Mouse (Mus musculus) adrenal gland, adult 18-20 months (tissue): ENCODE measurements around the gene Runx1. TPM values are rescaled to one million over a fixed set of nuclear protein-coding genes. Genes with fewer than 3 reads are reported as not detected.

Experiments used
- DNase-seq, 2 experiments: peaks; one replicate each; pipeline ENCODE4 v3.0.0; 2021 to 2022; ENCODE audit warnings: low spot score in 2 of 2
- total RNA-seq, 2 experiments: library from RNA; stranded (reverse); gene quantifications; 1 replicate in 1 of 2; 2 replicates in 1 of 2; pipeline ENCODE4 v1.2.3; 2021

Gene Runx1
- total RNA-seq, 2 experiments from 2014 or later = 3.5 to 4.5 TPM

DNA sequence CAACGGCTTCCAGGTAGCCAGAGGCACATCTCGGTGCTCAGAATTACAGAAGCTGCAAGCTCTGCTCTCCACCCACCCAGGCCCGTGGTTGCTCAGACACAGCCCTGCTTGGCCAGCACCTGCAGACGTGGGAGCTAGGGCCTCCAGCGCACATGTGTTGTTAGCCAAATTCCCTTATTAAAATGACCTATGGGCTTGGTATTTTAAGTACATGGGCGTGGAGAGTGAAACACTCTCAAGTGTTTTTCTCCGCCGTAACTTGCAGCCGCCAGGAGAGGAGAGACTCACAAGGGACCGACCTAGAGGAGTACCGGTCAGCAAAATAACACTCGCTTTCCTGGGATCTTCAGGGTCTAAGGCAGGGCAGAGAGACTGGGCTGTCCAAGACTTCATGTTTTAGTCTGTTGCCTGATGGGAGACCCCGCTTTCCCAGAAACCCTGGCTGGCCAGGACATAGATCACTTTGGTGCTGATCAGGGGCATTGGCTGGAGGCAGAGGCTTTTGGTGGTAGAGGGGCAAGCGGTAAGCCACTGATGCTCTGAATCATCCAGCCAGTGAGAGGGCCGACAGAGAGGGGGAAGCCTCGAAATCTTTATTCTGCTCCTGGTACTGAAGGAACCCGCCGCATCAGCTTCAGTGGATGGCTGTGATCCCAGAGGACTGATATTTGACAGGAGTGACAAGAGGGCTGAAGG lies 151.7 kb downstream of the Runx1 start:
- no peak for DNase-seq

DNA sequence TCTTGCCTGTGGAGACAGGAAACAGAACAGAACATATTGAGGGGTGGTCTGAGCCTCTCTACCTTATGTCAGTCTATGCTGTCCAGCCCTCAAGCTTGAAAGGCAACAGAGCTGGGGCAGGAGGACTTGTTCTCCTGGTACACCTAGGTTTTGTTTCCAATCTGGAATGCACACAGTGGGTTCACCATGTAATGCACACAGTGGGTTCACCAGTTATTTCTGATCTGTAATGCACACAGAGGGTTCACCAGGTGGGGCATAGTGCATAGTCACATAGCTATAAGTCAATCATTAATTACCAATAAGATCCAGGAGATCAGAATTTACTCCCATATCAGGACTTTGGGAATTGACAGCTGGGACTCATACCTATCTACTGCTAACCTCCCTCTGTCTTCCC lies 157.1 kb downstream of the Runx1 start:
- no peak for DNase-seq

DNA sequence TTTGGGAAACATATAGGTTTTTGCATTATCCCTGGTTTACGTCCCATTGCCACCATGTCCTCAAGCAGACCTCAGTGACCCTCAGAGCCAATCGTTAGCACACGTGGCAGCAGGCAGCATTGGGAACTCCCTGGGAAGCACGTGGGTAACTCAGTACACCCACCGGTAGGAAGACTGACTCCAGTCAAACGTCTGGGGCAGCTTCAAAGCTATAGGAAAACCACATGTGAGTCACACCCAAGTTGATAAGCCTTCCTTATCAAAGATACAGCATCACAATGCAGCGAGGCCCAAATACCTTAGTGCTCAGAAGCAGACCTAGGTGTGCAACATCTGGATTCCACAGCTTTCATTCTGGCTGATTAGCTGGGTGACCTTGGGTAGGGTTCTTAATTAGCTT lies 164.2 kb downstream of the Runx1 start:
- no peak for DNase-seq

DNA sequence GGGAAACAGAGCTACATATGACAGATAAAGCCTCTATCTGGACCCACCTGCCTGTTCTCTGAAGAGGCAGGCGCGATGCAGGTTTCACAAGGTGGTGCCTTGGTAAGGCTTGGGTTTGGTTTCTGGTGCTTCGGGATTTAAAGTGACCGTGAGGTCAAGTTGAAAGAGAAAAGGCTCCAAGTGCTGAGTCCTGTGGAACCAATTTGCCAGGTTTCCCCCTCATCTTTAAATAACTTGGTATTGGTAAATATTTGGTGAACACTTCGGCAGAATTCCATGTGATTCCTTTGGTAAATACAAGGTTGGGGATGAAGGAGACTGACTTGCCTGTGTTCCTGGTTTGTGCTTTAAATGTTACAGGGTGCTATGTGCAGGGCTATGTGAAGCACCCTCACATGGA lies 169.2 kb downstream of the Runx1 start:
- DNase-seq = no peak

DNA sequence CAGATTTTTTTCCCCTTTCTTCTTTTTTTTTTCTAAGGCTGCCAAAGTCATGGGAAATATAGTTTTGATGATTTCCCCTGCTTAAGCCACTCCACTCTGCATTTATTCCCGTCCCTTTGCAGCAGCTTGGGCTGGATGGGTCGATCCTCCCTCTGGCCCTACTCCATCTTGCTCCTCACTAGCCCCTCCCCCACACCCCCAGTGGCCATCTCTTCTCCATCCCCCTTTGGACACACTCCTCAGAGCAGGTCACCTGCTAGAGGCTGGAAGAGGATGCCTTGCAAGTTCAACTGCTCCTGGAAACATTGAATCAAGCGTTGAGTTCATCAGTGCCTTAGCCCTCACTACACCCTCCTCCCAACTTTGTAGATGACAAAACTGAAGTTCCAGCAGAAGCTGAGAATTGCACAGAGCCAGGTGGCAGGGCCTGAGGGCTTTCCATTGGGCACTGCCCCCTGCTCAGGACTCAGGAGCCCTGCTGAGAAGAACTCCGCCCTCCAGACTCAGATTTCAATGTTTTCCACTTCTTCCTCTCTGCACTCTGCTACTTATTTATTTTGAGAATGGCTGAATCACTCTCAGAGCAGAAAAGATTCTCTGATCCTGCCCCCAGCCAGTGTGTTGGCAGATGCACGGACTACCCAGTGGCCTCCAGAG lies 171.5 kb downstream of the Runx1 start:
- DNase-seq = no peak

DNA sequence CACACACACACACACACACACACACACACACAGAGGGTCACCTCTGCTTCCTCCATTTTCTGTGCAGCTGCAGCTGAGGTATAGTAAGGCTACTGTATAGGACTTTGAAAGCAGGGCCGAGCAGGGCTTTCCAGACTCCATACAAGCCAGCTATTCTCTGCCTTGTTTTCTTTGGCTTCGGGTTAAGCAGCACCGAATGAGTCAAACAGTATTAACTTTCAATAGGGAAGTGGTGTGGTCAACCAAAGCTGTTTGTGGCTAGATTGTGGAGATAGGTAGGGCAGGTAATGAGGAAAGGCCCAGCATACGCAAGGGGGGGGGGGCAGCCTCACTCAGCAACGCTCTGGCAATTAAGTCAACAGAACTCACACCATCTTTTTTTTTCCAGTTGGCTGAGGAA lies 172.1 kb downstream of the Runx1 start:
- DNase-seq = no peak

DNA sequence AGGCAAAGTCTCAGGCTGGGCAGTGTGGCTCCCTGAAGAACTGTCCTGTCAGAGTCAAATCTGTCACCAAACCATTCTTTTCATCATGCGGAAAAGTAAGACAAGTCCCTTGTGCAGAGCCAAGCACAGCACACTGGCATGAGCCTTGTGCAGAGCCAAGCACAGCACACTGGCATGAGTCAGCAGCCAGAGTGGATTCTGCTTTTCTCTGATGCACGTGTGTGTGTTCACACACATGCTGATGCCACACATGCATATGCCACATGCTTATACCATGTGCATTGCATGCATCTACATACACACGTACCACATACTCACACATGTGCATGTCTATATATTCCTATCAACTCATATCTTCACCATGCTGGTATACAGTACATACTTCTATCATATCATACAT lies 174.7 kb downstream of the Runx1 start:
- no peak for DNase-seq

DNA sequence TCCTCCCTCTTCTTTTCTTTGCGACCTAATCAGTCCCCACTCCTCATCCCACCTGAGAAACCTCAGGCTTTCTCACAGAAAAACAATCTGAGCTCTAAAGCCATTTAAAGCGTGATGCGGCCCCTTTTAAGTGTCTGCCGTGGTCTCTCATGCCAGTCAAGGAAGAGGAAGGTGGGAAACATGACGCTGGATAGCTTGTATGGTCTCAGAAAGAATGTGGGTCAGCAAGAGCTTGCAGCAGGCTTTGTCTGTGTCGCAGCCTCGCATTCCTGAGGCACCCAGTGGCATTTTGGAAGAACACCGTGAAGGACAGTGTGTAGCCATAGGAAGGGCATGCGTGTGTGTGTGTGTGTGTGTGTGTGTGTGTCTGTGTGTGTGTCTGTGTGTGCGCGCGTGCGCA lies 179.8 kb downstream of the Runx1 start:
- DNase-seq = no peak

DNA sequence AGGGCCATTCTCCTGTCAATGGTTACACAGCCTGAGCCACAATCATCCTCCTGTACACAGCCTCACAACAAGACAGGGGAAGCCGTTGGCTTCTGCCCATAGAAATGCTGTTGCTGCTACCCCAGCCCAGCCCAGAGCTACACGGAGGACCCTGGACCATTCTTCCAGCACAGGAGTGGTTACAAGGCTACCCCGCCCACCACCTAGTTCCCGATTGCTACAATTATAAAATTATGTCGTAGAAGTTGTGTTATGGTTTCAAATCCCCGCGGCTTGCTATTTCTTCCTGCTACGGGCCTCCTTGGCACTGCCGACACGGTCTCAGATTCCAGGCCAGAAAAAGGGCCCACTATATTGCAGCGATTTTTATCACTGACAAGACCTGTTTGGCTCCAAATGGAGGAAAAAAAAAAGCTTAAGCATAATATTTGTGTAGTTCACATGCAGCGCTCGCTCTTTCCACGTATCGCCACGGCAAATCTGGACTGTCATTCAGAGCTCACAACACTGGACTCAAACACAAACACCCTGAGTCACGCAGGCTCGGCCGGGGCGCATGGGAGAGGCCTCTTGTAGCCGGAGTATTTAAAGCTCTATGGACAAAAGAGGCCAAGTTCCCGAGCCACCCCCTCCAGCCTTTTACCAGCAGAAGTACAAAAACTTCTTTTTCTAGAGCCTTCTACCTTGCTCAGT lies 180.4 kb downstream of the Runx1 start:
- no peak for DNase-seq

DNA sequence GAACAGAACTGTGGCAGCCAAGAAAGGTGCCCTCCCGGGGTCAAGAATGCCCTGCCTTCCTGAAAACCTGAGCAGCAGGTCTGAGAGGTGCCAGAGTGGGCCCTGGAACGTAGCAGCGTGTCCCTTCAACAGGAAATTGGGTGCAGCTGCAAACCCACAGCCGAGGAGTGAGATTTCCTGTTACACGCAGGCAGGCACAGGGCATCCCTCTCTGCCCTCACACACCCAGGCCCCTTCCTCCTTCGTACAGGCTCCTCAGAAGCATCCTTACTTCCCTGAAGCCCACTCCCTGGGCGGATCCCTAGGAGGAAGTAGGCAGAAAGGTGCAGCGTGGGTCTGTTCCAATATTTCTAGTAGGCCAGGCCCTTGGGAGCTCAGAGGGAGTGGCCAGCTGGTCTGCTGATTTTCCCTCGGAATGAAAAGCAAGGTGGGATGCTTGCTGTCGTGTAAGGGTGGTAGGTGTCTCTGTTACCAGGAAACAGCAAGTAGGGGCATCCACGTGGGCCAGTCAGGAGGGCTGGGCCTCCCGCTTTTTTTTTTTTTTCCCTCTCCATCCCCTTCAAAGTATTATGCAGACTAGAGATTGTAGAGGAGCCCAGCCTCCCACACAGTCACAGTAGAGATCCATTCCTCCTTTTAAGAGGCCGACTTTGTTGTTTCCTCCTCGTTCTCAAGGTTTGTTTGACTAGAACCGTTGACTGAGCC lies 181.1 kb downstream of the Runx1 start:
- DNase-seq = no peak

DNA sequence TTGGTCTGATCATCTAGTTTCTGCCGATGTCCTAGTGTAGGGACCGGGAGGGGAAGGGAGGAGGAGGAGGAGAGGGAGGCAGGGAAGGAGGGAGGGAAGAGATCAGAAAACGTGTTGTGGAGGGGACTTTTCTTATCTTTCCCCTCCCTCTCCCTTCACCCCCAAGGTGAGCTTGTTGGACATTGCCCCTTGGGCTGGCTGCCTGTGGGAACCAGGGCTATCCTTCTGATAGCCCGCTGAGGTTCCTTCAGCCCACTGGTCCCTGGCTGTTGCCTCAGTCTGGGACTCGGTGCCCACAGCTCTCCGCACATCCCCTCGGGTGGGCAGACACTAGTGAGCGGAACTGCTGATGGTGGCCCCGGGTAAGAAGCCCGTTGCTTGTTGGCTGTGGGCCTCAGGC lies 181.6 kb downstream of the Runx1 start:
- no peak for DNase-seq

DNA sequence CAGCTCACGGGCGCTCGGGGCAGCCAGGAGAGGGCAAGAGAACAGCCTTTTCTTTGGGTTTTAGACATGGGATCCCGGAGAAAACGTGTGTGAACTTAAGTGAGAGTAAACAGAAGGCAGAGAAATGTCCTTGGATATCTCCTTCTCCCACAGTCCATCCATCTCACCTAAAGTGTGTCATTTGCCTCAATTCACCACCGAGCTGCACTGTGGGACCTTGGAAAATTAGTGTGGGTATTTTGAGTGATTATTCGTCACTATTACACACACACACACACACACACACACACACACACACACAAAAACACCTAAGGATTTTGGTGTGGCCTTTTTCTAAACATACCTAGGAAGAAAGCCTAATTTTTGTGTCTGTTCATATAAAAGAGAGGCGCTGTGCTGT lies 183.7 kb downstream of the Runx1 start:
- DNase-seq = no peak

DNA sequence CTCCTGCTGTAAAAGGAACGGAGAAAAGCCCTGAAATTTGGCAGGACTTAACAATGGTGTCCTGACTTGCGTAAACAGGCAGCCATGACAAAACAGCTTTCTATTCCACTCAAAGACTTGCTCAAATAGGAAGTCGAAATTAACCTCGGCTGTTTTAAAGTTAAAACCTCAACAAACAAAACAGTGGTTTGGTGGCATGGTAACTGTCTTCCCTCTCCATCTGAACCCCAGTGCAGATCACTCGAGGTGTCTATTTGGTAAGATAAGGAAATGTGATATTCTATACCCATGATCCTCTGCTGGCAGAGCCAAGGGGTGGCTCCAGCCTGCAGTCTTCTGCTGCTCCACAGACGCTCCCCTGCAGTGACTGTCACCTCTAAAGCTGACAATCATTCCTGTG lies 184.9 kb downstream of the Runx1 start:
- no peak for DNase-seq

DNA sequence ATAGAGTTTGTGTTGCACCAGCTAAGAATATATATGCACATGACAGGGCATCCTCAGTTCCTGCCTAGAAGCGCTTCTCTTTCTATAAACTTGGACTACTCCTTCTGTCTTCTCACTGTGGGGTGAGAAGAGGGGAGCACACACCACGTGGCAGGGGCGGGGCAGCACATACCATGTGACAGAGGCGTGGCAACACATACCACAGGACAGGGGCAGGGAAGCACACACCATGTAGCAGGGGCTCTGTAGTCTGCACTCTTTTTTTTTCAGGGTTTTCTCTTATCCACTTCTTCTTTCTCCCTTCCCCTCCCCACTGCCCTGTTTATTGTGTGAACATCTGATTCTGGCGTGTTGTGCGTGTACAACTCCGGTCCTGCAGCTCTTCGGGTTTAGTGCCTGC lies 186.9 kb downstream of the Runx1 start:
- no peak for DNase-seq

DNA sequence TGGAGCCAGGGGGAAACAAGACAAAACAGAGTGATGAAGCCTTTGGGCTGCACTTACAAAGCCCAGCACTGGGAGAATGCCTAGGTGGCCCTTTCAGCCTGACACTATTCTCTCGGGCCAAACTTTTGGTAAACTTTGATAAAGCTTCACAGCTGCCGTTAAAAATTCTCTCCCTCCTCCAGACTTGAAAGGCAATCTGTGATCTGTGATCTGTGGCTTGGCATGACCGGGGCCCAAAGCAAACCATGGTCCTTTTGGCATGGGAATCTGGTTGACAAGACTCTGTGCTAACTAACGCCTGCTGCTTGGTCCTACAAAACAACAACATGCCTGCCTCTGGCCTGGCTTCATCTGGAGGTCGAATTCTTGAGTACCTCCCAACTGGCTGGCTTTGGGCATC lies 188.9 kb downstream of the Runx1 start:
- DNase-seq = no peak

DNA sequence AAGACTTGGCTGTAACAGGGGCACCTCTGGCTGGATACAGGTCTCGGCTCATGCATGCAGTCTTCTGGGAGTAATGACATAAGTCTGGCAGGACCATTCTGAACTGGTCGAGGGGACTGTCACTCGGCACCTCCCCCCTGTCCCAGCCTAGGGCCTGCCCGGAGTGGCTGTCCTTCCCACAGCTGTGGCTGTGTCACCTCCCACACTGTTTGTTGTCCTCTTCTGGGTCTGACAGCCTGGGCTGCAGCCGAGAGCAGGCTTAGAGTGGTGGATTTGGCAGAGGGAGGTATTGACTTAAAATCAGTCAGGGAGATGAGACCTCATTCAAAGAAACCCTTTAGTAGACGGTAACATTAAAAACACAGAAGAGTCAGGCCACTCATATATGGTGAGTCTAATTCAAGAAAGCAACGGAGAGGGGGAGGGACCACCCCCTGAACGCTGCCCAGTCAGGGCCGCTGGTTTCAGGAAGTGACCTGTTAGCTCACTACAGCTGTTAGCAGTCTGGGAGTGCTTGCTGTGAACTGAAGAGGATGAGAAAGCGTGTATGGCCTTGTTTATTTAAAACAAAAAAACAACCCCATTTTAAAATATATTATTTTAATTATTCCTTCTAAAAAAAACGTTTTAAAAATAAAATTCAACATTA lies 193.7 kb downstream of the Runx1 start:
- DNase-seq = no peak

DNA sequence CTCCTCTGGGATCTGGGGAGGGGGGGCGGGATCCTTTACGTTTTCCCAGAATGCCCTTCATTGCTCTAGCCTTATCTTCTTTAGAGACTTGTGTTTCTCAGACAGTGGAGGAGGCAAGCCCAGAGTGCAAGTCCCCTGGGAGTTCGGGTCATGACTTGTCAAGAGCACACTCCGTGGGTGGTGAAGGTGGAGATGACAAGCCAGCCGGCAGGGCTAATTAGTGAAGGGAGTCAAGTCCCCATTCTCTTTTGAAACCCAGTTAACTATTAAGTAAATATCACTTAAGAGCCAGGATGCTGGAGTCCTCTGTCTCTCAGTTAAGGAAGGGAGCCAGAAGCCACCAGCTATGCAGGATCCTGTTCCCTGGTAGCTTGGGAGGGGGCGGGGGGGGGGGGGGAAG lies 194.3 kb downstream of the Runx1 start:
- no peak for DNase-seq

DNA sequence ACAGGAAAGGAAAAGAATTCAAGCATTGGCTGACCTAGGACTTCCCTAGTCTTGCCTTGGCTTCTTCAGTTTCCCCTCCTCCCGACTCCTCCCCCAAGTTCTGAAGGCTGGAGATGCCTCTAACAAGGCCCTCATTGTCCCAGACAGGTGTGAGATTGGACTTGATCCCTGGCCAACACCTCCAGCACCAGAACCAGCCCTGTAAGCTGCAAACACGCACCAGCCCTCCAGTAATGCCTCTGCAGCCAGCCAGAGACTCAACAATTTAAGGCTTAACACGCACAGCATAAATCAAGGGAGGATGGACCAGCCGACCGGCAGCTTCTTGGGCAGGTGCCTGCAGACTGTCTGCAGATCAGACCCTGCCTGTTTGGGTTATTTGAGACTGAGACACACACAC lies 195.0 kb downstream of the Runx1 start:
- DNase-seq = no peak

DNA sequence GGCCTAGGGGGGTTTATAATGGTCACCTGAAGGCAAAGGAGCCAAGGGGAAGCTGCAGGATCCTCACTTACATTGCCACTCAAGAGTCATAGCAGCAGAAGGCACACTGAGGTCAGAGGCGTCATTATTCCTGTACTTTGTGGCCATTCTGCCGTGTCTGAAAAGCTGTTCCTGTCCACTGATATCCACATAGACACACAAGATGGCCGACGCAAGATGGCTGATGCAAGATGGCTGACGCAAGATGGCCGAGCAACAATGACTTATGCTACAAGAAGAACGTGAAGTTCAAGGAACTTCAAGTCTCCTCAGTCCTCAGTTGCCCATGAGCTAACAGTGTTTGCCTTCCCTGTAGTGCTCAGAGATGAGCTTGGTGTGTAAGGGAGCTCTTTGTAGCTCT lies 196.1 kb downstream of the Runx1 start:
- no peak for DNase-seq

DNA sequence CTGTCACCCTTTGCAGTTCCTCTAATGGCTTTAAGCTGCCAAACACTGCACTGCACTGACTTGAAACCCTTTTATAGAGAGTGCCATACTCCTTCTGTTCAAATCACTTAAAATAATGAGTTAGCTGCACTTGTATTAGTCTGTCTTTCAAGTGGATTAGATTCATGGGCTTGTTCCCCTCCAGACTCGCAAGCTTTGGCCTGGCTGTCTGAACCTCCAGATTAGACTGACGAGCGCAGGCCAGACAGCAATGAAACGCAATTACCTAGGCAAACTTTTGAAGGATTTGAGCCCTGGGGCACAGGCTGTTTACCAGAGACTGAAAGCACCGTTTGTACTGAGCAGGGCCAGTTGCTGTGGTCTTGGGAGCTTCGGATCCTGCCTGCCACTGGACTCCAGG lies 198.7 kb downstream of the Runx1 start:
- DNase-seq = no peak

DNA sequence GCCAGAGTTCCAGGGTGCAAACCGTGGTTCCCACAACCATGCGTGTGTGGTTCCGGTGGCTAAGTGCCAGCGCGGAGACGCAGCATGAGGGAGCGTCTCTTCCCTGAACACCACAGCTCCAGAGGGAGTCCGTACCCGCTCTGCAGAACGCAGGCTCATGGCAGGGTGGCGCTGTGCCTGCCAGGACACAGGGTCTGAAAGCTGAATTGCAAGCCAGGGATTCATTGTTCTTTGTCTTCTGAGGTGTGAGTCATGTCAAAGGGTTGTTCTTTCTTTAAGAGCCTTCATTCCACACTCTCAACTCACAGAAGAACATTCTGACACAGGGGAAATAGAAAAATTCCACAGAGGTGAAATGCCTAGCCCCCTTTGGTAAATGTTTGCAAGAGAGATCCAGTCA lies 202.0 kb downstream of the Runx1 start:
- DNase-seq = no peak

DNA sequence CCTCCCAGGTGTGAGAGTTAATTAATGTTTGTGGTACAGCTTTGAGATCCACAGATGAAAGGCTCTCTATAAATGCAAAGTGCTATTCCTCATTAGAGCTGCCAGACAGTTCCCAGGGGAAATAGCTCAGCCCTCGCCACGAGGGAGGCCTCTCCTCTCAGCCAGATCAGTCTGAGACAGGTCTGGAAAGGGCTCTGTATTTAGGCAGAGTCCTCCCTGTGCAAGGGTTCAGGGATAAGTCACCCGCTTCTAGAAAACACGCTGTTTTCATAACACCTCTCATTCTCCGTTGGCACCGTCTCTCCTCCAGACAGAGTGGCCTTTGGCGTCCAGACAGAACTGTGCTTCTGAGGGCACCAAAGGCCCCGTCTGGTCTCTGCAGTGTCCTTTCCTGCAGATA lies 204.1 kb downstream of the Runx1 start:
- no peak for DNase-seq
